Mouse (Mus musculus): Measurements from ENCODE around the gene Fbrsl1. TPM values are rescaled to one million over a fixed set of nuclear protein-coding genes. Genes with fewer than 3 reads are reported as not detected.

Fbrsl1 gene
- polyA plus RNA-seq, 1 experiment from 2014 or later = 13.2 TPM

GRCm38 (mm10) chr5:110406065-110406714 lies 42.1 kb downstream of the Fbrsl1 start:
- no peak overlapping the region for H3K9ac ChIP-seq
- H3K27me3 ChIP-seq = no peaks in the 10 kb centered on the region
- H3K4me3 ChIP-seq (replicated peaks) = no peak overlapping the region
- ATAC-seq (replicated peaks; ENCODE audit: low FRiP score) = no peak
- no peak overlapping the region for H3K27ac ChIP-seq
- 0 out of 2 replicates have a peak, but pooled peaks cover 11% of the 10 kb centered on the region for H3K36me3 ChIP-seq
- no peak overlapping the region for H3K4me2 ChIP-seq
- 53% methylated on average over 8 of the region's 8 CpGs for WGBS
- H3K9me3 ChIP-seq (replicated peaks) = no peaks in the 10 kb centered on the region
- no peaks in the 10 kb centered on the region for H3K4me1 ChIP-seq

GRCm38 (mm10) chr5:110403931-110404330 lies 44.4 kb downstream of the Fbrsl1 start:
- Histone ChIP-seq H3K4me3 (replicated peaks) (no peak overlapping the region), H3K36me3 (0 out of 2 replicates have a peak, but pooled peaks cover 7% of the 10 kb centered on the region), H3K4me1 (no peaks in the 10 kb centered on the region), H3K9ac (no peak overlapping the region), H3K9me3 (replicated peaks) (no peaks in the 10 kb centered on the region), H3K27me3 (no peaks in the 10 kb centered on the region), H3K4me2 (no peak overlapping the region), H3K27ac (no peak overlapping the region)
- ATAC-seq (replicated peaks; ENCODE audit: low FRiP score) = no peak
- 67% methylated on average over 3 of the region's 3 CpGs for WGBS

GRCm38 (mm10) chr5:110402557-110402956 lies 45.7 kb downstream of the Fbrsl1 start:
- Histone ChIP-seq H3K4me1 (no peaks in the 10 kb centered on the region), H3K9ac (no peak overlapping the region), H3K27ac (no peak overlapping the region), H3K4me2 (no peak overlapping the region), H3K9me3 (replicated peaks) (no peaks in the 10 kb centered on the region), H3K27me3 (no peaks in the 10 kb centered on the region), H3K4me3 (replicated peaks) (no peak overlapping the region), H3K36me3 (no peaks in the 10 kb centered on the region)
- 96% methylated on average over 2 of the region's 2 CpGs for WGBS
- ATAC-seq (replicated peaks; ENCODE audit: low FRiP score) = no peak

- Histone ChIP-seq H3K4me2 (no peak overlapping the region), H3K4me3 (replicated peaks) (no peak overlapping the region), H3K36me3 (no peaks in the 10 kb centered on the region), H3K9me3 (replicated peaks) (no peaks in the 10 kb centered on the region), H3K27ac (no peak overlapping the region), H3K4me1 (no peaks in the 10 kb centered on the region), H3K27me3 (no peaks in the 10 kb centered on the region), H3K9ac (no peak overlapping the region)
- no peak for ATAC-seq (replicated peaks; ENCODE audit: low FRiP score)
- 92% methylated on average over 8 of the region's 8 CpGs for WGBS
Measured at GRCm38 (mm10) chr5:110401101-110401500, 47.2 kb downstream of the Fbrsl1 start.

- Histone ChIP-seq H3K27ac (no peak overlapping the region), H3K4me2 (no peak overlapping the region), H3K9ac (no peak overlapping the region), H3K4me1 (no peaks in the 10 kb centered on the region), H3K27me3 (no peaks in the 10 kb centered on the region), H3K36me3 (no peaks in the 10 kb centered on the region), H3K9me3 (replicated peaks) (no peaks in the 10 kb centered on the region), H3K4me3 (replicated peaks) (no peak overlapping the region)
- 77% methylated on average over 5 of the region's 5 CpGs for WGBS
- no peak for ATAC-seq (replicated peaks; ENCODE audit: low FRiP score)
Measured at GRCm38 (mm10) chr5:110395006-110395661, 53.2 kb downstream of the Fbrsl1 start.

- H3K4me1 ChIP-seq = peaks cover under 1% of the 10 kb centered on the region
- H3K9ac ChIP-seq = no peak overlapping the region
- no peaks in the 10 kb centered on the region for H3K36me3 ChIP-seq
- WGBS = 53% methylated on average over 5 of the region's 5 CpGs
- no peak overlapping the region for H3K27ac ChIP-seq
- H3K4me2 ChIP-seq = no peak overlapping the region
- H3K27me3 ChIP-seq = no peaks in the 10 kb centered on the region
- H3K4me3 ChIP-seq (replicated peaks) = no peak overlapping the region
- no peak for ATAC-seq (replicated peaks; ENCODE audit: low FRiP score)
- no peaks in the 10 kb centered on the region for H3K9me3 ChIP-seq (replicated peaks)
Measured at GRCm38 (mm10) chr5:110392727-110393126, 55.6 kb downstream of the Fbrsl1 start.

- H3K4me1 ChIP-seq = peaks cover 21% of the 10 kb centered on the region
- H3K4me2 ChIP-seq = no peak overlapping the region
- H3K27me3 ChIP-seq = no peaks in the 10 kb centered on the region
- H3K27ac ChIP-seq = peak overlapping the region; percentile 64
- no peaks in the 10 kb centered on the region for H3K9me3 ChIP-seq (replicated peaks)
- no peak overlapping the region for H3K9ac ChIP-seq
- 78% methylated on average over 4 of the region's 4 CpGs for WGBS
- H3K36me3 ChIP-seq = no peaks in the 10 kb centered on the region
- H3K4me3 ChIP-seq (replicated peaks) = no peak overlapping the region
- peak; percentile 29; the same call in 1 of the 2 replicates for ATAC-seq (replicated peaks; ENCODE audit: low FRiP score)
Measured at GRCm38 (mm10) chr5:110390631-110391030, 57.7 kb downstream of the Fbrsl1 start.

GRCm38 (mm10) chr5:110387332-110387731 lies 61.0 kb downstream of the Fbrsl1 start:
- Histone ChIP-seq H3K4me2 (peak overlapping the region; percentile 73), H3K4me1 (peaks cover 32% of the 10 kb centered on the region), H3K27ac (no peak overlapping the region), H3K36me3 (no peaks in the 10 kb centered on the region), H3K9ac (0 out of 2 replicates have a peak overlapping the region, but pooled peaks have one; percentile 38), H3K4me3 (replicated peaks) (peak overlapping the region; percentile 57), H3K9me3 (replicated peaks) (no peaks in the 10 kb centered on the region), H3K27me3 (no peaks in the 10 kb centered on the region)
- WGBS = 9% methylated on average over 8 of the region's 8 CpGs
- ATAC-seq (replicated peaks; ENCODE audit: low FRiP score) = no peak

- H3K4me1 ChIP-seq = peaks cover 32% of the 10 kb centered on the region
- ATAC-seq (replicated peaks; ENCODE audit: low FRiP score) = peak; percentile 90
- 0 out of 2 replicates have a peak, but pooled peaks cover under 1% of the 10 kb centered on the region for H3K36me3 ChIP-seq
- H3K27me3 ChIP-seq = no peaks in the 10 kb centered on the region
- peak overlapping the region; percentile 73 for H3K4me2 ChIP-seq
- WGBS = under 1% methylated on average over 89 of the region's 90 CpGs
- peak overlapping the region; percentile 57 for H3K4me3 ChIP-seq (replicated peaks)
- no peaks in the 10 kb centered on the region for H3K9me3 ChIP-seq (replicated peaks)
- no peak overlapping the region for H3K27ac ChIP-seq
- H3K9ac ChIP-seq = peak overlapping the region; percentile 61
Measured at GRCm38 (mm10) chr5:110386371-110387330, 61.7 kb downstream of the Fbrsl1 start.

GRCm38 (mm10) chr5:110385263-110385662 lies 63.0 kb downstream of the Fbrsl1 start:
- Histone ChIP-seq H3K27me3 (no peaks in the 10 kb centered on the region), H3K4me3 (replicated peaks) (0 out of 2 replicates have a peak overlapping the region, but pooled peaks have one; percentile 57), H3K36me3 (peaks cover 14% of the 10 kb centered on the region; the same call in 1 of the 2 replicates), H3K27ac (no peak overlapping the region), H3K4me2 (peak overlapping the region; percentile 73), H3K4me1 (peaks cover 32% of the 10 kb centered on the region), H3K9ac (no peak overlapping the region), H3K9me3 (replicated peaks) (no peaks in the 10 kb centered on the region)
- WGBS = 55% methylated on average over 4 of the region's 4 CpGs
- ATAC-seq (replicated peaks; ENCODE audit: low FRiP score) = no peak

GRCm38 (mm10) chr5:110384491-110384890 lies 63.8 kb downstream of the Fbrsl1 start:
- H3K4me3 ChIP-seq (replicated peaks) = no peak overlapping the region
- no peak overlapping the region for H3K27ac ChIP-seq
- no peak overlapping the region for H3K4me2 ChIP-seq
- no peak overlapping the region for H3K9ac ChIP-seq
- 75% methylated on average over 6 of the region's 6 CpGs for WGBS
- H3K27me3 ChIP-seq = no peaks in the 10 kb centered on the region
- no peak for ATAC-seq (replicated peaks; ENCODE audit: low FRiP score)
- peaks cover 32% of the 10 kb centered on the region for H3K4me1 ChIP-seq
- H3K9me3 ChIP-seq (replicated peaks) = no peaks in the 10 kb centered on the region
- H3K36me3 ChIP-seq = peaks cover 18% of the 10 kb centered on the region

Data from kidney, embryonic 15.5 days (tissue).